Mouse (Mus musculus) kidney, postnatal 10 days (tissue): Measurements from ENCODE around the gene Nudt1.

Experiments used
- DNase-seq: peaks from one replicate; pipeline ENCODE4 v3.0.0; 2021; ENCODE audit warnings: mixed read lengths

Nudt1 gene

GRCm38 (mm10) chr5:140387236-140387635 is 65.8 kb downstream of the Nudt1 start:
- DNase-seq = no peak
